Mouse (Mus musculus): ENCODE measurements around the gene Ssbp3. TPM values are rescaled to one million over a fixed set of nuclear protein-coding genes. Genes with fewer than 3 reads are reported as not detected.

The Ssbp3 gene
- polyA plus RNA-seq, 1 experiment = 130 TPM

GRCm38 (mm10) chr4:106981385-106982103 is 71.0 kb downstream of the Ssbp3 start:
- H3K27ac ChIP-seq (ENCODE audit: control insufficient read depth, insufficient read depth, low read length) = no peak overlapping the region
- H3K36me3 ChIP-seq (ENCODE audit: control insufficient read depth, insufficient read depth, low read length) = no peaks in the 10 kb centered on the region
- DNase-seq = no peak

GRCm38 (mm10) chr4:106982344-106983121 is 72.0 kb downstream of the Ssbp3 start:
- TF ChIP-seq POLR2A (IDR thresholded peaks at IDR 0.05; ENCODE audit: control insufficient read depth, extremely low read depth, insufficient read depth, low read length, poor library complexity) = no peak
- TF ChIP-seq CTCF (IDR thresholded peaks at IDR 0.05; ENCODE audit: borderline replicate concordance, control insufficient read depth, extremely low read depth, insufficient read depth, low read length, poor library complexity) = no peak
- H3K27ac ChIP-seq (ENCODE audit: control insufficient read depth, insufficient read depth, low read length) = no peak overlapping the region
- H3K27me3 ChIP-seq (ENCODE audit: control insufficient read depth, insufficient read depth, low read length) = no peaks in the 10 kb centered on the region
- WGBS = 78% methylated on average over 4 of the region's 4 CpGs
- peaks cover 8% of the 10 kb centered on the region for H3K4me1 ChIP-seq (replicated peaks; ENCODE audit: control insufficient read depth, insufficient read depth, low read length)
- no peak overlapping the region for H3K4me3 ChIP-seq (ENCODE audit: control insufficient read depth, insufficient read depth, low read length)
- H3K36me3 ChIP-seq (ENCODE audit: control insufficient read depth, insufficient read depth, low read length) = no peaks in the 10 kb centered on the region
- no peak for DNase-seq

More at GRCm38 (mm10) chr4:106981385-106982103, 71.0 kb downstream of the Ssbp3 start:
- Histone ChIP-seq H3K4me1 (replicated peaks; ENCODE audit: control insufficient read depth, insufficient read depth, low read length) (peaks cover 14% of the 10 kb centered on the region), H3K27me3 (ENCODE audit: control insufficient read depth, insufficient read depth, low read length) (no peaks in the 10 kb centered on the region), H3K4me3 (ENCODE audit: control insufficient read depth, insufficient read depth, low read length) (no peak overlapping the region)
- WGBS = 84% methylated on average over 7 of the region's 7 CpGs
- no peak for TF ChIP-seq CTCF (IDR thresholded peaks at IDR 0.05; ENCODE audit: borderline replicate concordance, control insufficient read depth, extremely low read depth, insufficient read depth, low read length, poor library complexity)
- TF ChIP-seq POLR2A (IDR thresholded peaks at IDR 0.05; ENCODE audit: control insufficient read depth, extremely low read depth, insufficient read depth, low read length, poor library complexity) = no peak

- Histone ChIP-seq H3K4me1 (replicated peaks; ENCODE audit: control insufficient read depth, insufficient read depth, low read length) (peaks cover 12% of the 10 kb centered on the region), H3K27ac (ENCODE audit: control insufficient read depth, insufficient read depth, low read length) (no peak overlapping the region), H3K27me3 (ENCODE audit: control insufficient read depth, insufficient read depth, low read length) (no peaks in the 10 kb centered on the region), H3K36me3 (ENCODE audit: control insufficient read depth, insufficient read depth, low read length) (no peaks in the 10 kb centered on the region), H3K4me3 (ENCODE audit: control insufficient read depth, insufficient read depth, low read length) (no peak overlapping the region)
- TF ChIP-seq CTCF (IDR thresholded peaks at IDR 0.05; ENCODE audit: borderline replicate concordance, control insufficient read depth, extremely low read depth, insufficient read depth, low read length, poor library complexity) (no peak), POLR2A (IDR thresholded peaks at IDR 0.05; ENCODE audit: control insufficient read depth, extremely low read depth, insufficient read depth, low read length, poor library complexity) (no peak)
- 91% methylated on average over 7 of the region's 7 CpGs for WGBS
- DNase-seq = no peak
Observed at GRCm38 (mm10) chr4:106983908-106984515, 73.5 kb downstream of the Ssbp3 start.

GRCm38 (mm10) chr4:106985289-106985688 is 74.8 kb downstream of the Ssbp3 start:
- H3K36me3 ChIP-seq (ENCODE audit: control insufficient read depth, insufficient read depth, low read length) = no peaks in the 10 kb centered on the region
- no peak for TF ChIP-seq CTCF (IDR thresholded peaks at IDR 0.05; ENCODE audit: borderline replicate concordance, control insufficient read depth, extremely low read depth, insufficient read depth, low read length, poor library complexity)
- no peak for TF ChIP-seq POLR2A (IDR thresholded peaks at IDR 0.05; ENCODE audit: control insufficient read depth, extremely low read depth, insufficient read depth, low read length, poor library complexity)
- H3K27me3 ChIP-seq (ENCODE audit: control insufficient read depth, insufficient read depth, low read length) = no peaks in the 10 kb centered on the region
- peaks cover 12% of the 10 kb centered on the region for H3K4me1 ChIP-seq (replicated peaks; ENCODE audit: control insufficient read depth, insufficient read depth, low read length)
- no peak overlapping the region for H3K27ac ChIP-seq (ENCODE audit: control insufficient read depth, insufficient read depth, low read length)
- WGBS = 98% methylated on average over 4 of the region's 4 CpGs
- H3K4me3 ChIP-seq (ENCODE audit: control insufficient read depth, insufficient read depth, low read length) = no peak overlapping the region
- DNase-seq = no peak

GRCm38 (mm10) chr4:106985899-106986832 is 75.7 kb downstream of the Ssbp3 start:
- Histone ChIP-seq H3K27ac (ENCODE audit: control insufficient read depth, insufficient read depth, low read length) (no peak overlapping the region), H3K4me1 (replicated peaks; ENCODE audit: control insufficient read depth, insufficient read depth, low read length) (peaks cover 12% of the 10 kb centered on the region), H3K36me3 (ENCODE audit: control insufficient read depth, insufficient read depth, low read length) (no peaks in the 10 kb centered on the region), H3K4me3 (ENCODE audit: control insufficient read depth, insufficient read depth, low read length) (no peak overlapping the region), H3K27me3 (ENCODE audit: control insufficient read depth, insufficient read depth, low read length) (no peaks in the 10 kb centered on the region)
- DNase-seq = no peak
- WGBS = 97% methylated on average over 15 of the region's 15 CpGs
- TF ChIP-seq POLR2A (IDR thresholded peaks at IDR 0.05; ENCODE audit: control insufficient read depth, extremely low read depth, insufficient read depth, low read length, poor library complexity) (no peak), CTCF (IDR thresholded peaks at IDR 0.05; ENCODE audit: borderline replicate concordance, control insufficient read depth, extremely low read depth, insufficient read depth, low read length, poor library complexity) (no peak)
